Mouse (Mus musculus): ENCODE results near the gene Ugt1a10.
"Not testable (repeated sequence)": the region's sequence is repeated elsewhere in the genome, so short reads cannot be mapped to it uniquely, and the experiment has no call there.

Ugt1a10 gene

GRCm38 (mm10) chr1:88212341-88213045 lies 157.3 kb downstream of the Ugt1a10 start:
- in situ Hi-C loops (cut with MboI, MseI) = no loop called here

GRCm38 (mm10) chr1:88213061-88213460 lies 157.9 kb downstream of the Ugt1a10 start:
- in situ Hi-C loops (cut with MboI, MseI) = no loop called here

GRCm38 (mm10) chr1:88213766-88214461 lies 158.7 kb downstream of the Ugt1a10 start:
- in situ Hi-C loops (cut with MboI, MseI) = no loop called here

GRCm38 (mm10) chr1:88214462-88214952 lies 159.3 kb downstream of the Ugt1a10 start:
- in situ Hi-C loops (cut with MboI, MseI) = no loop called here

- in situ Hi-C loops (cut with MboI, MseI) = no loop called here
These were observed 160.5 kb downstream of the Ugt1a10 start for GRCm38 (mm10) chr1:88215466-88216380.

GRCm38 (mm10) chr1:88216551-88216950 lies 161.4 kb downstream of the Ugt1a10 start:
- in situ Hi-C loops (cut with MboI, MseI) = no loop called here

- in situ Hi-C loops (cut with MboI, MseI) = no loop called here
These were observed 162.0 kb downstream of the Ugt1a10 start for GRCm38 (mm10) chr1:88217144-88217543.

- in situ Hi-C loops (cut with MboI, MseI) = no loop called here
These were observed 162.4 kb downstream of the Ugt1a10 start for GRCm38 (mm10) chr1:88217576-88217975.

- in situ Hi-C loops (cut with MboI, MseI) = no loop called here
These were observed 162.9 kb downstream of the Ugt1a10 start for GRCm38 (mm10) chr1:88218051-88218450.

GRCm38 (mm10) chr1:88218591-88218990 lies 163.4 kb downstream of the Ugt1a10 start:
- in situ Hi-C loops (cut with MboI, MseI) = no loop called here

- in situ Hi-C loops (cut with MboI, MseI) = no loop called here
These were observed 163.9 kb downstream of the Ugt1a10 start for GRCm38 (mm10) chr1:88219054-88219453.

- in situ Hi-C loops (cut with MboI, MseI) = no loop called here
These were observed 165.1 kb downstream of the Ugt1a10 start for GRCm38 (mm10) chr1:88220336-88220735.

- in situ Hi-C loops (cut with MboI, MseI) = no loop called here
These were observed 167.0 kb downstream of the Ugt1a10 start for GRCm38 (mm10) chr1:88222216-88222615.

- in situ Hi-C loops (cut with MboI, MseI) = not testable (repeated sequence)
These were observed 167.9 kb downstream of the Ugt1a10 start for GRCm38 (mm10) chr1:88223011-88223515.

- in situ Hi-C loops (cut with MboI, MseI) = no loop called here
These were observed 168.4 kb downstream of the Ugt1a10 start for GRCm38 (mm10) chr1:88223591-88223990.

GRCm38 (mm10) chr1:88224029-88224776 lies 169.0 kb downstream of the Ugt1a10 start:
- in situ Hi-C loops (cut with MboI, MseI) = no loop called here

GRCm38 (mm10) chr1:88225301-88225700 lies 170.1 kb downstream of the Ugt1a10 start:
- in situ Hi-C loops (cut with MboI, MseI) = not testable (repeated sequence)

- in situ Hi-C loops (cut with MboI, MseI) = no loop called here
These were observed 170.6 kb downstream of the Ugt1a10 start for GRCm38 (mm10) chr1:88225741-88226140.

GRCm38 (mm10) chr1:88226670-88227379 lies 171.6 kb downstream of the Ugt1a10 start, which contains the start of gene Mroh2a:
TSS of gene Mroh2a (plus strand) at chr1:88226986.
- in situ Hi-C loops (cut with MboI, MseI) = no loop called here

GRCm38 (mm10) chr1:88227482-88227881 lies 172.3 kb downstream of the Ugt1a10 start:
- in situ Hi-C loops (cut with MboI, MseI) = no loop called here

Data from T-helper 17 cell (primary cell).